Mouse (Mus musculus) MN1 (cell line): ENCODE measurements at regions not wholly inside any gene's neighbourhood (a gene's known extent, or its start where the extent isn't known, plus 50 kb on each side); places are given as distances from the start of the nearest gene placed in this dataset.

Experiments
- DNase-seq: peaks from one replicate; pipeline ENCODE4 v3.0.0-alpha.2; 2016; ENCODE audit warnings: low spot score

- no peak for DNase-seq
Observed at GRCm38 (mm10) chr13:116619105-116619504, 309.6 kb upstream of the Isl1 start.

DNA sequence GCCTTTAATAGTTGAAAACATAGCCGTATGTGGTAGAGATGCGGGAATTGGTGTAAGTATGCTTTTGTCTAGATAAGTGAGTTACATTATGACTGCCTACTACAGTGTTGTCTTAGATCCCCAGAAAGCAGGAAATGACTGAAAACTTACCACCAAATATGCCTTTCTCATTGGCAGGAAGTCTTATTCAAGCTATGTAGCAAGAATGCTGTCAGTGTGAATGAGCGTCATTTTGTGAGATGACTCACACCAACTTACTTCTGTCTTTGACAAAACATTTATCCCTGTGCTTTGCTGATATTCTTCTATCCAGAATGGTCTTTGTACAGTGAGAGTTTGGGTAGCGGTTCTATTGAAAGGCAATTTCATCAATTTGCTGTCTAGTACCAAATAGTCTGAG, 286.9 kb upstream of the Isl1 start:
- no peak for DNase-seq

GRCm38 (mm10) chr13:116595512-116595911, 286.0 kb upstream of the Isl1 start:
- DNase-seq = no peak

DNA sequence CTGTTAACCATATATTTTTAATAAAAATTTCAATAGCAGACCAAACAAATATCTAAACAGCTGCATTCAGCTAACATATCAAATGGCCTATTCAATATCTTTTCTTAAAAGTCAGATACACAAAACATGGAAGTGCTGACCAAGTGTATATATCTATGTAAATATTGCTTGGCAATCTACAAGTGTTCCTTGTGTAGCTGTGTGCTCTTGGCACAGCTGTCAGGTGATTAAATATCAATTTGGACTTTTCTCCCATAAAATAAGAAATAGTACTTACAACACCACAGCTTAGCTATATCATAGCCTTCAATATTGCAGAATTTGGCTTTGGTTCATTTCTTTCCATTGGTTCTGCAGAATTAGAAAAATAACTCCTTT, 266.5 kb upstream of the Isl1 start:
- DNase-seq = no peak

DNA sequence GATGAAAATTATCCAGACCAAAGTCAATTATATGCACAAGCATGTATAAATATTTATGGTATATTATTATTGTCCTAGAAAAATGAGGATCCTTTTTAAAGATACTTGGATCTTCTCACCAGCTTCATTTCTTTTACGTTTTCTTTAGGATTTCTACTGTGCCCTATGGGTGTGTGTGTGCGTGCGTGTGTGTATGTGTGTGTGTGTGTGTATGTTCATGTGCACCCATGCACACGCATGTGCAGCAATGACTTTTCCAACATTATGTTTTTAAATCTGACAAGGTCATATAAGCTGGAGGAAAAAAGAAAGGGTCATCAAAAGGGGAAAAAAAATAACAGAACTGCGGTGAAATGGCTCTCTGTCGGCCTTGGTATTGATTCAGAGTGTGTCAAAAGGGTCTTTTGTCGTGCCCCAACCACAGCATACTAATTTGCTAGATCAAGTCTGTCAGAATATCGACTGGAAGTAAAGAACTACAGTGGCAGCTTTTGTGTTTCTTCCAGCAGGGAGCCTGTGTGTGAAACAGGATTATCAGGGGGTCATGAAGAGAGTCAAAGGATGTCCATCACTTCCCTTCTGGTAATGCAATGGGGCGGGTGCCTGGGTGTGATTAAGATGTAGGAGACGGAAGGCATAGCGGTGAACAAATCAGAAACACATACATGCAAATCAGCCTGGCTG, 265.9 kb upstream of the Isl1 start:
- DNase-seq = no peak

DNA sequence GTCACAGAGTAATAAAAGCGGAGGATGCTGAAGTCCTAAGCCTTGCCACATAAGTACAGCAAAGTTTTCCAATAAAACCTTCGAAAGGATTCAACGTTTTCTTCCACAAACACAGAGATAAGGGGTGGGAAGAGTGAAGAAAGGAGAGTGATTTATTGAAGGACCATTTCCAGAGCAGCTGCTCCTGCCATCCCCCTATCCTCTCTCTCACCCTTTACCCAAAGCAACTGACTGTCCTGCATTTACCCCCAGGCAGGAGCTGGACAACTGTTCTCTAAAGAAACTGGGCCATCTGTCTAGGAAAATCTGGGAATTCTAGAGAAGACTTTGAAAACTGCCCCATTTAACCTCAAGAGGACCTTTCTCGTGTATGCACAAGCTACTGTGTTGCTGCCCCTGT, 245.6 kb upstream of the Isl1 start:
- no peak for DNase-seq

GRCm38 (mm10) chr13:116535211-116535610, 225.7 kb upstream of the Isl1 start:
- no peak for DNase-seq

DNA sequence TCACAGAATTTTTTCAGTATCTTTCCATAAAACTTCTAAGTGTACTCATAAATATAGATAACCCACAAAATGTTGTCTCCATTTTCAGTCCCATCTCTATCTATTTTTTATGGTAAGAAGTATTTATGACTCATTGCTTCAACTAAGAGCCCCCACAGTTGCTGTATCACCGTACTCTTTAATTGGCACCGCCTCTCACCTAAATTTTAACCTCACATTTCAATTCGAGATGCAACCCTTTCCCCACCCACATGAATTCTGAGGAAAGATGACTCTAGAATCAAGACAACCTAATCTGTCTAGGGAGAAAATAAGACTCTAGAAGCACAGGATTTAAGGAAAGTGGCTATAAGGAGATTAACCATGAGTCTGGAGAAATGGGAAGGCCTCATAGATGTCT, 223.7 kb upstream of the Isl1 start:
- DNase-seq = no peak

DNA sequence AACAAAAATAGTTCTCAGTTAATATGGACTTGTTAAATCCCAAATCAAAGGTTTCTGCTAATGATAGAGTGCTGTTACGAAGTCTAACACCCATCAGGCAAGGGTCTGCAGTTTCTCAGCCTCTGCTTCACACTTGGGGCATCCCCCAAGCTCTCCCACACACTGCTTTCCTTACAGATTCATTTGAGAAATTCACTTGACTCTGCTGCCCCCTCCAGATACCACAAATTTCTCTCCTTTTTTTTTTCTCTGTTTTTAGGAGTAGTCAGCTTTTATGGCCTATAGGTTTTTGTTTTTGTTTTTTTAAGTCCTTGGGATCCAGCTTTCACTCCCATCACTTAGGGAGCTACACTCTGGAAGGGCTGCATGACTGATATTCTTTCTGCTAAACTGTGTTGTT, 218.8 kb upstream of the Isl1 start:
- DNase-seq = peak; percentile 16

DNA sequence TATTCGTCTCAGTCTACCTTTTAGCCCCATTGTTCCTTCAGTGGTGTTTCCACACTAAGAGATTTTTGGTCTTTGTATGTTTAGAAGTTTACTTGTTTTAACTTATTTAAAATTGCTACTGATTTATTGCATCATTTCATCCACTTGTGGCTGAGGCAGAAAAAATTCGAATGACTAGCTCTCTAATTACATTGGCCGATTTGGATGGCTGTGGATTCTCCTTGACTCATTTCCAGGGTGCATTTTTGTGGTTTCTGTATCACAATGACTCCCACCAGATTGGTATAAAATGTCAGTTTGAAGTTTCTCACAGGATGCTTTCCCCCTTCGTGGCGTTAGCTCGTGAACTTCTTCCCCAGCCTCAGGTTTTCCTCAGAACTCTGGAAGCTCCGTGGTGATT, 217.5 kb upstream of the Isl1 start:
- peak; percentile 7 for DNase-seq

GRCm38 (mm10) chr13:116523713-116524303, 214.3 kb upstream of the Isl1 start:
- no peak for DNase-seq

GRCm38 (mm10) chr13:116514640-116515311, 205.3 kb upstream of the Isl1 start:
- DNase-seq = peak; percentile 32

GRCm38 (mm10) chr13:116514256-116514639, 204.8 kb upstream of the Isl1 start:
- no peak for DNase-seq

DNA sequence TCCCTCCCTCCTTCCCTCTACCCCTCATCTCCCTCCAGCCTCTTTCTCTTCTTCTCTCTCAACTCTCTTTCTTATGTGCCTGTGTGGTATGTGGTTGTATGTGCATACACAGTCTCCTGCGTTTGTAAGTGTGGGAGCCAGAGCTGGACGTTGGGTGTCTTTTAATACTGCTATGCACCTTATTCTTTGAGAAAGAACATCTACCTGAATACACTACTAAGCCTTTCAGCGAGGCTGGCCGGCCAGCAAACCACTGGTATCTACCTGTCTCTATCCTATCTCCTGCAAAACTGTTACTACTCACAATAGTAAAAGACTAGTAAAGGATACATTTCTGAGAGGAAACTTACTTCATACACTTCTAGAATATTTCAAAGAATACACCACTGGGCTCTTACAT, 202.9 kb upstream of the Isl1 start:
- no peak for DNase-seq

DNA sequence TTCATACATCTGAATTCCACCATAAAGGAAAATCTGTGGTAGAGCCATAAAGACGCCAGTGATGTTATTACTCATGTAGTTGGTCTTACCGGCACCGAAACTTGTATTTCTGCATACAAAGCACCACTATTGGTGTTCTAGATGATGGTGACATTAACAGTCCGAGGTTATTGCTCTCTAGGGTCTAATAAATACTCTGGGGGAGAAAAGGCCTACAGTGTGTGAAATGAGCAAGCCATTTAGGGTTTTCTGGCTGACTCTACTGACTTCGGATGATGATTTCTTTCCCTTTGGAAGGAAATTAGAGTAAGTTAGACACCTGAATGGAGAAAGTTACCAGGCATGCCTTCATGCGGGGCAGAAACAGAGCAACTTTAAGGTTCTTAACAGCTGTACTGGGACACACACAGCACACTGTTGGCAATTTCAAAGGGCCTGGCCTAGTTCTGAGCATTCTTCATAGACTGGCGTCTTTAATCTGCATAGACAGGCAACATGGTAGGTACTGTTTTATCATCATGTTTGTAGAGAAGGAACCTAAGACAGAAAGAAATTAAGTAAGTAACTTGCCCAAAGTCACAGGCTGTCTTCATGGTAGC, 198.8 kb upstream of the Isl1 start:
- no peak for DNase-seq

- peak; percentile 30 for DNase-seq
Observed at GRCm38 (mm10) chr13:116497659-116498414, 188.3 kb upstream of the Isl1 start.

DNA sequence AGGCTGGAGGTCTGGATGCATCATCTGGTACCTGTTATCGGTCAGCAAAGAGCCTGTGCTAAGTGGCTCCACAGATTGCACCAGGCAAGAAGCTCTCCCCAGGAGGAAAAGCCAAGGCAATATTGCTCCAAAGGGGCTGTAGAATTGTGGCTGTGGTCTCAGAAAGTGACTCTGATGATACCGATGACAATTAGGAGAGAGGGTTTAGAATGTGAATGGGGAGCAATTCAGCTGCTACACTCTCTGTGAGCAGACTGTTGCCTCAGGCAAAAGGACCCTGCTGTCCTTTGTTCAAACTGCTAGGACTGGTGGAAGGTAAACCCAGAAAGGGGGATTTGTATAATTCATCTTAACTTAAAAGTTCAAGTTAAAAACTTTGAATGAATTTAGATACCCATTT, 186.2 kb upstream of the Isl1 start:
- no peak for DNase-seq

DNA sequence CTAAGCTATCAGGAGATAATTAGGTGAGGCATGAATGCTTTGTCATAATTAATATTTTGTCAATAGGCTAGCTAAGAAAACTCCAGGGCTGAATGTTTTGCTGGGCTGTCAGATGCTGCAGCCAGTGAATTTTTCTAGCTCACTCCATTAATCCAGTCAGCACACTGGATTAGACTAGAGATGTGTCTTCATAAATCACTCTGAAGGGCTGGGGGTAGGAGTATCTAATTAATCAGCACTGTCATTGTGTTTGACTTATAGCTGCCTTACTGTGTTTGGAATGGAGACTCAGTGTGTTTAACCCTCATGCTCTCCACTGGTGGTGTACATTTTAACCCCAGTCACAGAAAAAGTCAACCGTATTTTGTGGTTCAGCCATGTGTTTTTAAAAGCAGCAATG, 179.9 kb upstream of the Isl1 start:
- DNase-seq = peak; percentile 50

GRCm38 (mm10) chr13:116474611-116475010, 165.1 kb upstream of the Isl1 start:
- no peak for DNase-seq

- peak; percentile 14 for DNase-seq
Observed at GRCm38 (mm10) chr13:116461757-116462156, 152.3 kb upstream of the Isl1 start.

- DNase-seq = peak; percentile 65
Observed at GRCm38 (mm10) chr13:116443165-116443955, 133.9 kb upstream of the Isl1 start.

GRCm38 (mm10) chr13:116417768-116418167, 108.3 kb upstream of the Isl1 start:
- no peak for DNase-seq
